Mouse (Mus musculus) bone marrow macrophage, adult 2 months (primary cell): ENCODE measurements around the gene Ptprk.

ENCODE experiments used
- CTCF ChIP-seq: IDR thresholded peaks from 2 replicates; pipeline ENCODE4 v1.5.1; 2012; ENCODE audit warnings: low read depth, mild to moderate bottlenecking, low read length, moderate library complexity
- POLR2A ChIP-seq: IDR thresholded peaks from 2 replicates; pipeline ENCODE4 v1.6.1; 2012; ENCODE audit warnings: mild to moderate bottlenecking, low read depth, low read length, borderline replicate concordance

DNA sequence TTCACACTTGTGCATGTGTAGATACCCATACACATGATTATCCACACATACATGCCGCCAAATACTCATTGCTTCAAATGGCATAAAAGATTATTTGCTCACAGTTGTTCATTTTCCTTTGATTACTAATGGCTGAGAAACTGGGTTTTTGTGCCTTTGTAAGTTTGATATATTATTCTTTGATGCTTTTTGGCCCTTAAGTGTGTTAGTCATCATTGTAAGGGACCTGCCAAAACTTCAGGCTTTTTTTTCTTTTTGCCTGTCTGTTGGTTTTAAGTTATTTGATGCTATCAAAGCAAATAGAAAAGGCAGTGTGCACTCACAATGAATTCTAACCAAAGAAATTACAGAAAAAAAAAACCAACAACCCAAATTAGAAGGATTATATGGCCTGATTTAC is 38.2 kb upstream of the Ptprk start:
- TF ChIP-seq POLR2A (no peak), CTCF (no peak)
